Mouse (Mus musculus): Measurements from ENCODE around the gene Tnk1. TPM values are rescaled to one million over a fixed set of nuclear protein-coding genes. Genes with fewer than 3 reads are reported as not detected.

Tnk1 gene
- polyA plus RNA-seq, 1 experiment from 2014 or later = 0.28 TPM

GRCm38 (mm10) chr11:69880853-69881603, 22.5 kb upstream of the Tnk1 start, which contains the start of gene Kctd11:
Gene Kctd11, minus strand, starts transcription at chr11:69881406.
- Histone ChIP-seq H3K27ac (ENCODE audit: low read depth, low read length) (peak within 1 kb of the TSS; percentile 35), H3K36me3 (ENCODE audit: control insufficient read depth, insufficient read depth, low read length) (no peaks in the 10 kb centered on the region), H3K4me3 (ENCODE audit: low read depth, low read length) (peak within 1 kb of the TSS; percentile 38), H3K4me1 (ENCODE audit: control insufficient read depth, insufficient read depth, low read length) (peaks cover 8% of the 10 kb centered on the region; the same call in 1 of the 2 replicates), H3K9me3 (ENCODE audit: control insufficient read depth, low read length) (no peaks in the 10 kb centered on the region), H3K9ac (replicated peaks; ENCODE audit: low read depth, low read length) (peak within 1 kb of the TSS; percentile 39), H3K4me2 (ENCODE audit: low read depth, low read length) (peak within 1 kb of the TSS; percentile 72), H3K27me3 (ENCODE audit: control insufficient read depth, insufficient read depth, low read length) (no peaks in the 10 kb centered on the region)
- ATAC-seq (ENCODE audit: low read depth) = peak; percentile 81
- 1% methylated on average over 46 of the region's 46 CpGs for WGBS

DNA sequence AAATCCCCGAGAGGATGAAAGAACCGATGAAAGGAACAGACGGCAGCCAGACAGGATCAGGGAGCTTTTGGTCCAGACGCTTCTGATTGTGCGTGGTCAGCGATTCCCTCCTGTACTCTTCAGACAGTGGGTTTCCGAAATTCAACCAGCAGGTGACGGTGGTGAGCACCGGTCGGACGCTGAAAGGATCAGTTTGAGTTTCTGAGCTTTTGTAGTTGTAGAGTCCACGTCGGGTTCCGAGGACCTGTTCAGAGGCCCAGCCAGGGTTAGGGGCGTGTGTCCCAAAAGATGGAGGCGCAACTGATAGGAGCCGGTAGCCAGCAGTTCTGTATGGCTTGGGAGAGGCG, 21.9 kb upstream of the Tnk1 start:
- H3K9me3 ChIP-seq (ENCODE audit: control insufficient read depth, low read length) = no peaks in the 10 kb centered on the region
- H3K4me3 ChIP-seq (ENCODE audit: low read depth, low read length) = peak overlapping the region; percentile 38
- peak; percentile 38 for ATAC-seq (ENCODE audit: low read depth)
- no peak overlapping the region; the same call in 1 of the 2 replicates for H3K27ac ChIP-seq (ENCODE audit: low read depth, low read length)
- peak overlapping the region; percentile 39 for H3K9ac ChIP-seq (replicated peaks; ENCODE audit: low read depth, low read length)
- WGBS = under 1% methylated on average over 18 of the region's 18 CpGs
- peaks cover 8% of the 10 kb centered on the region; the same call in 1 of the 2 replicates for H3K4me1 ChIP-seq (ENCODE audit: control insufficient read depth, insufficient read depth, low read length)
- no peaks in the 10 kb centered on the region for H3K36me3 ChIP-seq (ENCODE audit: control insufficient read depth, insufficient read depth, low read length)
- H3K4me2 ChIP-seq (ENCODE audit: low read depth, low read length) = peak overlapping the region; percentile 72
- no peaks in the 10 kb centered on the region for H3K27me3 ChIP-seq (ENCODE audit: control insufficient read depth, insufficient read depth, low read length)

GRCm38 (mm10) chr11:69879711-69880110, 21.2 kb upstream of the Tnk1 start:
- H3K9me3 ChIP-seq (ENCODE audit: control insufficient read depth, low read length) = no peaks in the 10 kb centered on the region
- H3K4me1 ChIP-seq (ENCODE audit: control insufficient read depth, insufficient read depth, low read length) = peaks cover 8% of the 10 kb centered on the region; the same call in 1 of the 2 replicates
- no peak for ATAC-seq (ENCODE audit: low read depth)
- no peak overlapping the region for H3K9ac ChIP-seq (replicated peaks; ENCODE audit: low read depth, low read length)
- H3K36me3 ChIP-seq (ENCODE audit: control insufficient read depth, insufficient read depth, low read length) = no peaks in the 10 kb centered on the region
- WGBS = 50% methylated on average over 15 of the region's 15 CpGs
- peak overlapping the region; percentile 38; the same call in 1 of the 2 replicates for H3K4me3 ChIP-seq (ENCODE audit: low read depth, low read length)
- peak overlapping the region; percentile 72 for H3K4me2 ChIP-seq (ENCODE audit: low read depth, low read length)
- H3K27me3 ChIP-seq (ENCODE audit: control insufficient read depth, insufficient read depth, low read length) = no peaks in the 10 kb centered on the region
- H3K27ac ChIP-seq (ENCODE audit: low read depth, low read length) = no peak overlapping the region

GRCm38 (mm10) chr11:69878952-69879351, 20.4 kb upstream of the Tnk1 start:
- Histone ChIP-seq H3K27ac (ENCODE audit: low read depth, low read length) (no peak overlapping the region), H3K27me3 (ENCODE audit: control insufficient read depth, insufficient read depth, low read length) (no peaks in the 10 kb centered on the region), H3K4me1 (ENCODE audit: control insufficient read depth, insufficient read depth, low read length) (peaks cover 8% of the 10 kb centered on the region; the same call in 1 of the 2 replicates), H3K36me3 (ENCODE audit: control insufficient read depth, insufficient read depth, low read length) (no peaks in the 10 kb centered on the region), H3K9me3 (ENCODE audit: control insufficient read depth, low read length) (no peaks in the 10 kb centered on the region), H3K9ac (replicated peaks; ENCODE audit: low read depth, low read length) (no peak overlapping the region), H3K4me2 (ENCODE audit: low read depth, low read length) (no peak overlapping the region), H3K4me3 (ENCODE audit: low read depth, low read length) (no peak overlapping the region)
- 94% methylated on average over 6 of the region's 6 CpGs for WGBS
- no peak for ATAC-seq (ENCODE audit: low read depth)

DNA sequence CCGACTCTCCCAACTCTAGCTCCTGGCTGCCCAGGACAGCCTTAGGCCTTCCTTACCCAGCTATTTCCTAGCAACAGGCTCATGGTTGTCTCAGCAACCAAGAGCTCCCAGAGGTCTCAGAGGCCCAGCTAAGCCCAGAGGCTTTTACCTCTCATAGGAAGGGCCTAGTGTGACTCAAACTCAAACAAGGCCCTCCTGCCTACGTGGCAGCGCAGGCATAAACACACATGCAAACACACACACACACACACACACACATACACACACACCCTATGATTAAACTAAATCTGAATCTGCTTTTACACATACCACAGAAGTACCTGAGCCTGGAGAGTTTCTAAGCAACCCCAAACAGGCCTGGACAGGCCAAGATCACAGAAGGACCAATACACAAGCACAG, 19.9 kb upstream of the Tnk1 start:
- H3K9ac ChIP-seq (replicated peaks; ENCODE audit: low read depth, low read length) = no peak overlapping the region
- H3K4me2 ChIP-seq (ENCODE audit: low read depth, low read length) = no peak overlapping the region; the same call in 1 of the 2 replicates
- H3K4me1 ChIP-seq (ENCODE audit: control insufficient read depth, insufficient read depth, low read length) = peaks cover 8% of the 10 kb centered on the region; the same call in 1 of the 2 replicates
- H3K9me3 ChIP-seq (ENCODE audit: control insufficient read depth, low read length) = no peaks in the 10 kb centered on the region
- H3K4me3 ChIP-seq (ENCODE audit: low read depth, low read length) = no peak overlapping the region
- H3K27ac ChIP-seq (ENCODE audit: low read depth, low read length) = no peak overlapping the region
- ATAC-seq (ENCODE audit: low read depth) = no peak
- H3K27me3 ChIP-seq (ENCODE audit: control insufficient read depth, insufficient read depth, low read length) = no peaks in the 10 kb centered on the region
- H3K36me3 ChIP-seq (ENCODE audit: control insufficient read depth, insufficient read depth, low read length) = no peaks in the 10 kb centered on the region
- 88% methylated on average over 3 of the region's 3 CpGs for WGBS

- 89% methylated on average over 11 of the region's 11 CpGs for WGBS
- Histone ChIP-seq H3K4me2 (ENCODE audit: low read depth, low read length) (peak within 1 kb of the TSS; percentile 29), H3K27me3 (ENCODE audit: control insufficient read depth, insufficient read depth, low read length) (no peaks in the 10 kb centered on the region), H3K9ac (replicated peaks; ENCODE audit: low read depth, low read length) (no peak within 1 kb of the TSS), H3K36me3 (ENCODE audit: control insufficient read depth, insufficient read depth, low read length) (no peaks in the 10 kb centered on the region), H3K4me1 (ENCODE audit: control insufficient read depth, insufficient read depth, low read length) (peaks cover 8% of the 10 kb centered on the region; the same call in 1 of the 2 replicates), H3K9me3 (ENCODE audit: control insufficient read depth, low read length) (no peaks in the 10 kb centered on the region), H3K27ac (ENCODE audit: low read depth, low read length) (no peak within 1 kb of the TSS), H3K4me3 (ENCODE audit: low read depth, low read length) (no peak within 1 kb of the TSS)
- ATAC-seq (ENCODE audit: low read depth) = no peak
Measured at GRCm38 (mm10) chr11:69877878-69878277, 19.3 kb upstream of the Tnk1 start, which contains the start of gene Tmem95. Gene Tmem95, minus strand, starts transcription at chr11:69878018.

- WGBS = 3% methylated on average over 12 of the region's 12 CpGs
- H3K4me1 ChIP-seq (ENCODE audit: control insufficient read depth, insufficient read depth, low read length) = peaks cover 8% of the 10 kb centered on the region; the same call in 1 of the 2 replicates
- no peaks in the 10 kb centered on the region for H3K36me3 ChIP-seq (ENCODE audit: control insufficient read depth, insufficient read depth, low read length)
- no peak overlapping the region for H3K27ac ChIP-seq (ENCODE audit: low read depth, low read length)
- no peak for ATAC-seq (ENCODE audit: low read depth)
- H3K9ac ChIP-seq (replicated peaks; ENCODE audit: low read depth, low read length) = no peak overlapping the region
- H3K4me3 ChIP-seq (ENCODE audit: low read depth, low read length) = no peak overlapping the region
- no peaks in the 10 kb centered on the region for H3K27me3 ChIP-seq (ENCODE audit: control insufficient read depth, insufficient read depth, low read length)
- no peaks in the 10 kb centered on the region for H3K9me3 ChIP-seq (ENCODE audit: control insufficient read depth, low read length)
- H3K4me2 ChIP-seq (ENCODE audit: low read depth, low read length) = peak overlapping the region; percentile 29
Measured at GRCm38 (mm10) chr11:69876867-69877266, 18.3 kb upstream of the Tnk1 start.

DNA sequence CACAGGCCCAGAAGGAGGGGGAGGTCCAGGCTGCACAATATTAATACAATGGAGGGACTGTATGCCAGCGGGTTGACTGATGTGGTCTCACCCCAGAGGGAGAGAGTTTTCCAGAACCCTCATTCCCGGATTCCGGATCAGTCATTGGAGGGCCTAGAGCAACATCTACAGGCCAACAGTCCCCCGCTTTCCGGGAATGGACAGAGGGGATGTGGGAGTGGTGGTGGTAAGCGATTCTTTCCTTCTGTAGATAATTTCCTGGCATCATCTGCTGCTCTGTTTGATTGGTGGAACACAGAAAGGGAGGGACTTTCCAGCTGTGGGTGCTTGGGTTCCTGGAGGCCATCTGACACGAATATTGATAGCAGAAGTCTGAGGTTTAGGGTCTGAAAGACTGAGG, 17.7 kb upstream of the Tnk1 start:
- WGBS = 71% methylated on average over 7 of the region's 7 CpGs

DNA sequence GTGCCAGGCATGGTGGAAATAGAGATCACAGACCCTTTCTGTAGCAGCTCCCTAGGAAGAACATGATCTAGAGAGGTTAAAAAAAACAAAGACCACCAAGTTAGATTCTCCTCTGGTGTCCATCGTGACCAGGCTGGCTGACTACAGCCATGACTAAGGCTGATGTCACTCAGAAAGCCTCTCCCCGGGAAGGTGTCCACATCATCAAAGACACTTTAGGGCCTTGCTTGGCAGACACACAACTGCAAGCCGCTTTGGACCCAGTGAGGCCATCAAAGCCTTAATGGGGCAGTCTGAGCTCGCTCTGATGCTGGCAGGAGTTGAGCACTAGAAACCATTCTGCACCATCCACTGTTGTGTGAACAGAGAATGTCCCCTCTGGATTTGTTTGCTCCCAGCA, 13.9 kb upstream of the Tnk1 start:
- no peak overlapping the region for H3K4me3 ChIP-seq (ENCODE audit: low read depth, low read length)
- no peak for ATAC-seq (ENCODE audit: low read depth)
- no peak overlapping the region for H3K27ac ChIP-seq (ENCODE audit: low read depth, low read length)
- H3K36me3 ChIP-seq (ENCODE audit: control insufficient read depth, insufficient read depth, low read length) = no peaks in the 10 kb centered on the region
- H3K9ac ChIP-seq (replicated peaks; ENCODE audit: low read depth, low read length) = no peak overlapping the region
- no peaks in the 10 kb centered on the region for H3K27me3 ChIP-seq (ENCODE audit: control insufficient read depth, insufficient read depth, low read length)
- 84% methylated on average over 4 of the region's 4 CpGs for WGBS
- no peaks in the 10 kb centered on the region for H3K9me3 ChIP-seq (ENCODE audit: control insufficient read depth, low read length)
- peaks cover 3% of the 10 kb centered on the region; the same call in 1 of the 2 replicates for H3K4me1 ChIP-seq (ENCODE audit: control insufficient read depth, insufficient read depth, low read length)
- no peak overlapping the region for H3K4me2 ChIP-seq (ENCODE audit: low read depth, low read length)

More for the DNA sequence above, 17.7 kb upstream of the Tnk1 start:
- Histone ChIP-seq H3K9ac (replicated peaks; ENCODE audit: low read depth, low read length) (no peak overlapping the region), H3K9me3 (ENCODE audit: control insufficient read depth, low read length) (no peaks in the 10 kb centered on the region), H3K4me2 (ENCODE audit: low read depth, low read length) (no peak overlapping the region), H3K4me1 (ENCODE audit: control insufficient read depth, insufficient read depth, low read length) (peaks cover 5% of the 10 kb centered on the region; the same call in 1 of the 2 replicates), H3K27ac (ENCODE audit: low read depth, low read length) (no peak overlapping the region), H3K4me3 (ENCODE audit: low read depth, low read length) (no peak overlapping the region), H3K27me3 (ENCODE audit: control insufficient read depth, insufficient read depth, low read length) (no peaks in the 10 kb centered on the region), H3K36me3 (ENCODE audit: control insufficient read depth, insufficient read depth, low read length) (no peaks in the 10 kb centered on the region)
- no peak for ATAC-seq (ENCODE audit: low read depth)
